Mouse (Mus musculus) kidney, postnatal 25 days (tissue): ENCODE results near the gene Cetn4.

Experiments used
- DNase-seq, 2 experiments: peaks; one replicate each; pipeline ENCODE4 v3.0.0; 2021; ENCODE audit warnings: mixed read lengths in 2 of 2

Cetn4 gene

DNA sequence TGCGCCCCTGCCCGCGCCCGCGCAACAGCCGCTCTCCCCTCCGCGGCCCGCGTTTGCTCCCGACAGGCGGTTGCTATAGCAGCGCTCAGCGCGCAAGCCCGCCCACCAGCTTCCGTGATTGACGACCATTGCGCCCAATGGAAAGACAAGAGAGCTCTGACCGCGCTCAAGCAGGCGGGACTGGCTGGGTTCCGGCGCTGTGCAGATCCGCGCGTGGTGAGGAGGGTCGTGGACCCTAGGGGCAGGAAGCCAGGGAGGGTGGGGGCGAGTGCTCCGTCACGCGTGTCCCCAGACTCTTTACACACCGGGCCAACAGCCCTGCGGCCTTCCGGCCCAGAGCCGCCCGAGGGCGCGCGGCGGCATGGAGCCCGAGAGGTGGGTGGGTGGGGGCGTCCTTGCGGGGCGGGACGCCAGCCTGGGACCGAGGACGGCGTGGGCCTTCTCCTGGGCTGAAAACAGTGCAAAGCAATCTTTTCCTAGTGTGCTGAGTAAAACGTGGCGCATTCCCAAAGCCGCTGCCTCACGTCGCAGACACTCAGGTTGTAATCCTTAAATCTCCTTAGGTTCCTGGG is at the start of gene Cetn4, which contains the start of gene Bbs12:
TSS of gene Cetn4 (minus strand) at position 339 of the 572 bp plus-strand sequence.
TSS of gene Bbs12 (plus strand) at position 185 of the 572 bp plus-strand sequence.
- peak; percentile 95 to 97 for DNase-seq

DNA sequence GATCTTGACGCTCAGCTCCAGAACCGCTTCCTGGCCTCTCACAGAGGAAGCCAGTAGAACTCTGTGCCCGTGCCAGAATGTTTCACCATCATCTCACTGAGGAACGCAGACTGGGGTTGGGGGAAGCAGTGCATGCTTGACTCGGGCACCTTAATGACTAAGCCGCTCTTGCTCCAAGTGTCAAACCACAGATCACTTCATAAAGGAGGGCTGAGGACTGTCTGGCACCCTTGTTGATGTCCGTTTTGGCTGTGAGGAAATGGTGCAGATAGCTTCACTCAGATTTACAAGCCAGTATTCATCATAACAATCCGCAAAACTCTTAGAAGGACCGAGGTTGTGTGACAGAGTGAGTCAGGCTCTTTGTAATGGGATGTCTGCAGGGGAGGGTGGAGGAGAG is 48.2 kb upstream of the Cetn4 start:
- DNase-seq, result no peak

DNA sequence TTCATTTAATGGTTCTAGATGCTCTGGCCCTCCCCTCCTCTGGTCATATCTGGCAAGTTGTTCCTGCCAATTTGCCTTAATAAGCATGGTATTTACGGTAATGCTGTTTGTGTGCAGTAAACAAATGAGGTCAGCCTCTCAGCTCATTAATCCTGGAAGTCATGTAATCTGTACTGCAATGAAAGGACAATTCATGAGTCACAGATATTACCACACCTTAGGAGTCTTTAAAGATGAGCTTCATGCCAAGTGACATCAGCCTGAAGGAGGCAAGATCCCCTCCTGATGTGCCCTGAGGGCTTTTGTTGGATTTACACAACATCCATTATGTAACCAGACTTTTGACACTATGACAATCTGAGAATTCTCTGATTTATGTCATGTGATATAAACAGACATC is 42.2 kb upstream of the Cetn4 start:
- no peak for DNase-seq

DNA sequence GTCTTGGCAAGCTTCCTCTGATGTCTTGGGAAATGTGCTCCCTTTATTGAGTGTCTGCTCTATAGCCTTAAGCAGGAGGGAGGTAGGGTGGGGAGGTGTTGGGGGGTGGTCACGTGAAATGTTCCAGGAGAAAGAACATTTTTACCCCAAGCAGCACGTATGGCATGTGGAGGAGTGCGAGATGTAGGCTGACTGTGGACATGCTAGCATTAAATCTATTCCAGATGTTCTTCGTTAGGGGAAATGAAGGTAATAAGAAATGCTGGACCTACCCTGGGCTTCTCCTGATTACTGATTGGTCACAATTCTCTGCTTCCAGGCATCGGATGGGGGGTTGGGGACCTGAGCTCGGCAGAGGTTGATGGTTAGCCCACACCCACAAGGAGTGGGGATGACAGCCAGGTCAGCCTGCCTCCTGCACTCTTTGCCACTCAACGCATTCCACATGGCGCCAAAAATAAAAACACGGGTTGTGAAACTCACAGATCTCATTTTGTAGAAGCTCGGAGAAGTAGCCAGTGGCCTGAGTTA is 41.5 kb upstream of the Cetn4 start:
- no peak for DNase-seq

DNA sequence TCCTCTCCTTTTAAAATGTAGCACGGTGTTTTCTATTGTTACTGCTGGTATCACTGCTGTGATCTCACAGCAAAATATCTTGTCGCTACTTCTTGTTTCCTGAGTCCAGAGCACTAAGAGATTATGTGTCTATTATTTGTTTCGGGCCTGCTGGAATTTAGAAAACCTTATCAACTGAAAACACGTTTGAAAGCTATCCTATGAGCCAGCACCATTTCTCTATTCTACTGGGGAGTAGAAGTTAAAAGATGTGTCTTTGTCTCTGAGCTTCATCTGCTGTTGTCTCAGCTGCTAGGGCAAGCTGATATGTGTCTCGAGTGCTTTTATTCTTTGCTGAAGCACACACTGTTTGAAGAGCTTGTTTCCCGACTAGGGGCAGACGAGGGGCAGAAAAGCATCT is 37.9 kb upstream of the Cetn4 start:
- DNase-seq, result no peak

DNA sequence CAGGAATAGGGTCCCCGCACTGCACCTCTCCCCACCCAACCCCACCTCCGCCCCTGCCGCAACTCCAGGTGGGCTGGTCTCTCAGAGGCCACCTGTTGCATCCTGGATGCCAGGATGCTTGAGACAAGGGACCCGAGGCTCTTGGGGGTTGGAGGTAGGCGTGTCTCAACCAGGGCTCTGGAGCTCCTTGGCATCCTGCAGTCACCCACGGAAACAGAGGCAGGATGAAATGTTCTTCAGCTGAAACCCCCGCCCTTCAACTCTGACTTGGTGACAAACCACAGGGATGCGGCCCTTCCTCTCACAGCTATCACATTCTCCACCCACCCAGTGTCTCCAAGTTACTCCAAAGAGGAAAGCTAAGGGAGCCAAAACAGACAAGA is 36.6 kb upstream of the Cetn4 start:
- DNase-seq, result no peak

DNA sequence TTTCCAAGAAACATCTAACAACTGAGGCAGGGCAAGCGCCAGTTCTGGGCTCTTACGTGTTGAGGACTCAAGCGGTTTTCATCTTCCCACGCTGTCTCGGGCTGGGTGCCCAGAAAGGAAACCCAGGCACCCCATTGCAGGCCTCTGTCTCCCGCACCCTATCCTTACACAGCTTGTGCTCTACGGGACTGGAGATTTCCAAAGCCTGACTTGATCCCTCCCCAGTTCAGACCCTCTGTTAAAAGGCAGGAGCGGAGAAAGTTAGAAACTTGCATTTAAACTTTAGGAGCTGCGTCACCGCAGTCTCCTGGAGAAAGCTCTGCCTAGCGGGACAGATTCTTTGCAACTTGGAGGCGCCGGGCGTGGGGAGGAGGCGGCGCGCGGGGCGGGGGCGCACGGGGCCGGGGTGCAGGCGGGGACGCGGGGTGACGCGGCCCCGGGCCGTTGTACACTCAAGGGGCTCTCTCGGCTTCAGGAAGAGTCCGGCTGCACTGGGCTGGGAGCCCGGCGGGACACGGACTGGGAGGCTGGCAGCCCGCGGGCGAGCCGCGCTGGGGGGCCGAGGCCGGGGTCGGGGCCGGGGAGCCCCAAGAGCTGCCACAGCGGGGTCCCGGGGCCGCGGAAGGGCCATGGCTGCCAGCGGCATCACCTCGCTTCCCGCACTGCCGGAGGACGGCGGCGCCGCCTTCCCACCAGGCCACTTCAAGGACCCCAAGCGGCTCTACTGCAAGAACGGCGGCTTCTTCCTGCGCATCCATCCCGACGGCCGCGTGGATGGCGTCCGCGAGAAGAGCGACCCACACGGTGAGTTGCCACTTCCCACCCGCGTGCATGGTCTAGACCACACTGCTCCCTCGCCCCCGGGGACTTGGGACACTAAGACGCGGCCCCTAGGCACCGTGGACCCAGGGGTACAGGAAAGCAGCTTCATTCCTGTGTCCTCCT is 36.0 kb upstream of the Cetn4 start, which contains the start of gene Fgf2:
TSS of gene Fgf2 (plus strand) at position 126 of the 945 bp plus-strand sequence.
- DNase-seq, result peak; percentile 27 to 46

DNA sequence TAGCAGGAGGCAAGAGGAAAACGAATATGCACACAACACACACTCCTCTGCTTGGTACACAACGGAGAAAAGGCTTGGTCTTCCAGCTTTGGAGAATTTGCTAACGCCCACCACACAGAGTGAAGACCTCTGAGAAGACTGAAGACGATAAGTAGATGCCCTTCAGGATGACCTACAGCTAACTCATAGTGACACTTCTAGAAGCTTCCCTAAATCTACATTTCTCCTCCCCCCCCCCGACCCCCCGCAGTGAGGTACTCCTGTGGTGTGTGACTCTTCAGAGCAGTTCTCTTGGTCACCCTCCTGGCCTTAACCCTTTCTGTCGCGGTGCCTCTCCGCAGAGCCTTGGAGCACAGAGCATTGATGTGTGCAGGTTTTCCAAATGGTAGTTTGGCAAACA is 35.2 kb upstream of the Cetn4 start:
- DNase-seq, result no peak

DNA sequence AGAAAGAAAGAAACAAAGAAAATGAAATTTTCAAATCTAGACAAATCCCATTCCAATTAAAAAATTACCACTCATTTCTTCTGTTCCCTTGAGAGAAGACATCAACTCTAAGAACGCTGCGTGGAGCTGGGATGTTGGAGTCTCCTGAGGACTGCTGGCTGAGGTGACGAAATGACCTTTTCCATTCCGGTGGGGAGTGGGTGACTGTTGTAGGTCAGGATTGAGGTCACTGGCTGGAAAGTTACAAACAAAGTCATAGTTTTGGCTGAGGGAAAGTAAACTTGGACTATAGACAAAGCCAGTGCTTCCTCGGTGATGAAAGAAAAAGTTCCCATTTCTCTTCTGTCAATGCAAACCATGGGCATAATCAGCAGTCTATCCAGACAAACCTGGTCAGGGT is 30.3 kb upstream of the Cetn4 start:
- DNase-seq, result no peak

DNA sequence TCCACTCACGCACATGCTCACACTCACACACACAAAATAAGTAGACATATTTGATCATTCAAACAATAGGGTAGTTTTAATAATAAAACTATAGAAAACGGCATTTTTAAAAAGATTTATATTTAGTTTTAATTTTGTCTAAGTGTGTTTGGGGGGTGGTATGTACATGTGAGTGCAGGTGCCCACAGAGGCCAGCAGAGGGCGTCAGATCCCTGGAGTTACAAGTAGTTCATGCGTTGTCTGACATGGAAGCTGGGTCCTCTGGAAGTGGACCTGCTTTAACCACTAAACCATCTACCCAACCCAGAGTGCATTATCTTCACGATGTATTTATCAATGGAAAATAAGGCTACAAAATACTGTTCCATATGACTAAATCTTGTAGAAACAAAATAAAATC is 28.6 kb upstream of the Cetn4 start:
- DNase-seq, result peak in 1 of 2 experiments; percentile 6

DNA sequence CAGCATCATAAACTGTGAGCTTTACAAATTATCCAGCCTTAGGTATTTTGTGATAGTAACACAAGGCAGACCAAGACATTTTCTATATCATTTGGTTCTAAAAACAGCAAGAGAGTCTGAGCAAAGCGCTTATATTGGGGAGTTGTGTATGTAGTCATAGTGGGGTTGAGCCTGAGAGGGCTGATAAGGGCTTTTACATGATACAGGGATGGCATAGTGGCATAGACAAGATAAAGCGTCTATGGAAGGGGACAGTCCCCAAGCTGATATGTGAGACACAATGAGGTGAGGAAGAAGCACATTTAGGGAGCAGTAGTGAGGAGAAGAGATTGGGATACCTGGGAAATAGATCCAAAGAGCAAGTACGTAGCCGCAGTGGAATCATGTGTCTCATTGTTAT is 21.5 kb upstream of the Cetn4 start:
- no peak for DNase-seq

DNA sequence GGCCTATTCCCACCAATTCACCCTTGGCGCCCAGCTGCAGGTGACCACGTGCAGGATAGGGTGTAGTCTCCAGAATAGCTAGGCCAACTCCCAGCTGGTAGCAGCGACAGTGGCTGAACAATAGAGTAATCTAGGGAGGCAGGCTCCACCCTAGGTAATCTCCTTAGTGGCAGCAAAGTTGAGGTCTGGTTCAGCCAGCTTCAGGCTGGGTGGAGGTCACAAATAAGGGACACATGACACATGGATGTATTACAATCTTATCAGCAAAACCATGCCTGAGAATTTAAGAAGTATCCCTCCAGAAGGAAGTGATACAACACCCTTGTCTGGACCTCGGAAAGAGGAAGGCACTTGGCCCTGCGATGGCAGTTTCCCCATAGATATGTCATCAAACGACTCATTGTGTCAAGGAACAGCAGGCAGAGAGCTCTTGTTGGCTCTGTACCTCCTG is 19.5 kb upstream of the Cetn4 start:
- DNase-seq, result no peak

DNA sequence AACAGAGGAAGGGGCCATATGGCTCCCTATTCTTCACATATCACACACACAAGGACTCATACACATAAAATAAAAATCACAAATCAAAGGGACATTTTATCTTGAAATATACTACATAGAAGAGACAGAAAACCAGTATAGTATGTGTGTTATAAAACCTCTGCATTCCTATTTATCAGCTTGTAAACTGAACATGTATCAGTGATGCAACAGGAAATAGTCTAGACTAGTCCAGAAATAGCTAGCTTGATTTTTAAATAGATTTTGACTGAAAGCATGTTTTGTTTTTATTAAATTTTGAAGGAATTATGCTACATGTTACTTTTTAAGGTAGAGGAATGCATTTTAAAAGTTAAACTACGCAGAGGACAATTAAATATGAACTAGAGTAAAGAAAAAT is 17.5 kb upstream of the Cetn4 start:
- DNase-seq, result no peak

DNA sequence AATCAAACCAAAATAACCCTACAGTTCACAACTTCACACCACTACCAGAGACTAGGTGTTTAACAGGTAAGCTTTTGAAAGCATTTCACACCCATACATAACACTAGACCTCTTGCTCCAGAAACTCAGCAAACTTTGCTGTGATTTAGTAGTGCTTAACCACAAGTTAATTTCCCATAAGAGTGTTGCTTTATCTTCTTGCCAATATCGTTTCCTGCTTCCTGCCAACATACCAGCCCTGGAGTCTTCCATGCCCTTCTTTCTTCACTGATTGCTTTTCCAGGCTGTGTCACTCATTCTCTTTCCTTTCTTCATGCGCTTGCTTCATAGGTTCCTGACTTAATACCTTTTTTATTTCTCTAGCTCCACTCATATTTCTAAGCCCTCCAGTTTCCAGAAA is 16.0 kb upstream of the Cetn4 start:
- no peak for DNase-seq

DNA sequence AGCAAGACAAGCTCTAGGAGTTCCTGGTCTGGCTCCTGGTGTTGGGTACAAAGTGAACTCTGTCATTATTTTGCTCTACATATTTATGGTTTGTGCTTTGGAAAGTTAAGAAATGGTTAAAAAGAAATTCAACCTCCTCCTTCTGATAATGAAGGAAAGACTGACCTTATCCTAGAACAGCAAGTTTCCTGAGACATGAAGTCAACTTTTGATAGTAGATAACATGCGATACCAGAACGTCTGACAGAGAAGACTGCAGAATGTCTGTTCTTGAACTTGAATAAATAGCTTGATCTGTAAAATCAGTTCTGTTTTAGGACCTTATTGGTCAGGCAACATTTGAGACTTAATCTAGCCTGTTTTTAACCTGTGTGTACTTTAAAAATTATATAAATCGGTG is 14.1 kb upstream of the Cetn4 start:
- no peak for DNase-seq

DNA sequence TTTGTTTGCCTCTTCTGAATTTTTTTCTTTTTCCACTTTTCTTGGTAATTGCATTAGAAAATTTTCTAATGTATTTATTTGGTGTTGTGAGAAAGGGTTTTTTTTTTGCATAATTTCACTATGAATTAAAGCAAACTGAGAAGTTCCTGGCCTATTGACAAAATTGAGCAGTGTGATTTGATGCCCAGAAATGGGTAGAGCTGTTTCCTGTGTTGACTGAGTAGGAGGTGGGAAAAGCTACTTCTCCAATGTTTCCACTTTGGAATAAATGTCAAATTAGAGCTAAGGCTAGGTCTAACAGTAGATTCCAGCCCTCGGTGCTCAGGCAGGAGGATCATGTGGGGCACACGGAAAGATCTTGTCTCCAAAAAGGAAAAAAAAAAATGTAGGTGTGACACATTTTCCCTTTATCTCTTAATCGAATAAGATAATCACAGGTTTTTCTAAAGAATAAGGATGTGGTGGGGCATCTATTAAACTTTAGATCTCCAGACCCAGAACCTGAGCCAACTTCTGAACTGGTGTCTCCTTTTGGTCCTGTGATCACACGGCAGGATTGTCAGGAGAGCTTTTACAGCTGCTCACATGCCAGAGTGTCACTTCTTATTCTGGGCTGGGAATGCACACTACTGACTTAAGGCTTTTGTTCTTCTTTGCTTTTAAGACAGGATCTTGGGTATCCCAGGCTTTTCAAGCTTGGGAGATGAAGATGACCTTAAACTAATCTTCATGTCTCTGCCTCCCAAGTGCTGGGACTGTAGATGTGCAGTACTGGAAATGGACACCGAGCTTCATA is 13.0 kb upstream of the Cetn4 start:
- no peak for DNase-seq

DNA sequence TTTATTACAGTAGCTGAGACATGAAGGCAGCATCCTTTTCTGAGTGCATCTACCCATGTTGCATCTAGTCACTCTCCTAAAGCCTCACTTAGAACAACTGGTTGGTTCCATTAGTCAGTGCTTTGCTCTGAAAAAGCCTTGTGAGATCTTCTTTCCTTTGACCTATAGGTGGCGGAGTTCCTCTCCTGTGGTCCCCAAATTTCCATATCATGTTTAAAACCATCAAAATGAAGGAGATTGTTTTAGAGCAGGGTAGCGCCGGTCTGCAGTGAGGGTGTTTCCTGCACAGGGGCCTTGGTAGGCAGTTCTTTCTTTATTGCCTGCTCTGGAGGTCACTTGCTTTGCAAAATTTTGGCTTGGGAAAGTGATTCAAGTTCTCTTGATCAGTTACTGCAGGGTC is 11.8 kb upstream of the Cetn4 start:
- DNase-seq, result no peak

DNA sequence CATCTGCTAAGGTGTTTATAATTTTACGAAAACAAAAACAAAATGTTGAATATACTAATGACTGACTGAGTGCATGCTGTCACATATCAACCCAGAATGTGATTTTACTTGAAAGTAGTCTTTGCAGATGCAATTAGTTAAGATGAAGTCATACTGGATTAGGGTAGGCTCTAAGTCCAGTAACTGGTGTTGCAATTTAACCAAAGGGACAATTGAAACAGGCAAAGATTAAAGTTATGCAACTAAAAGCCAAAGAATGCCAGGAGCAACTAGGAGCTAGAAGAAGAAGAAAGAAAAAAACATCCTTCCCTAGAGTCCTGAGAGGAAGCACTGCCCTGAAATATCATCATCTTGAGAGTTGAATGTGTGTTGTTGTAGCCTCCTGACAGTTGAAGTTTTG is 3.7 kb upstream of the Cetn4 start:
- no peak for DNase-seq

DNA sequence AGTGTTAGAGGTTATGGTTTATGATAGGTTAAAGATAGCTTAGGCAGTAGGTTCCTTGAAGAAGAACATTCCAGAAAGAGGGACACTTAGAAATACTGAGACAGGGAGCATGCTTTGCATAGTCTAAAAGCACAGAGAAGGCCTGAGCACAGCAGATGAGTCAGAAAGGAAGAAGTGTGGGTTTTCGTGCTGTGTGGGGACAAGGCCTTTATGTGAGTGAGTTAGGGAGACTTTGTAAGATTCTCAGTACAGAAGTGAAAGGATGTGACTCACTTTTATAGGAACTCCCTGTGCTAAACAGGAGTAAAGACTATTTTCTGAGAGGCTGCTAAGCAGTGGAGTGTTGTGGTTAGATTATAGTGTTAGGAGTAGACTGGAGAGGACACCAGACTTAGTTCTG is 863 bp upstream of the Cetn4 start:
- DNase-seq, result no peak

DNA sequence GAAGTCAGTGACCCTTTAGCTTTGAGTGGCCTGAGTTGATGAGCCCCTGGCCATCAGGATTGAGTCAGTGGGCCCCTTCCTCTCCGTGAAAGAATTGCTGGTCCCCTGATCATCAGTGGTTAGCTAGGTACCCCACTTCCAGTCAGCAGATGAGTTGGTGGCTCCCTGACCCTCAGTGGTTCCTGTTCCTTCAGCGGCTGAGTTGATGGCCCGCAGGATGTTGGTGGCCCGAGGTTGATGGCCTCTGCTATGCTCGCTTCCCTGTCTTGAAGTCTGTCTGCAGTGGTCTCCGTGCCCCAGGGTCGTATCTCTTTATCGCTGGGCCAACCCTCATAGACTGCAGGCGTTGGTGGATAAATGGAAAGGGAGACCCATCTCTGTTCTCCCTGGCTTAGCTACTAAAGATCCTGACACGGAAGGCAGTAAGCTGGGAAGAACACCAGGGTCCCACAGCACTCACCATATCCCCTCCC is 575 bp downstream of the Cetn4 start:
- peak in 1 of 2 experiments; percentile 42 for DNase-seq

DNA sequence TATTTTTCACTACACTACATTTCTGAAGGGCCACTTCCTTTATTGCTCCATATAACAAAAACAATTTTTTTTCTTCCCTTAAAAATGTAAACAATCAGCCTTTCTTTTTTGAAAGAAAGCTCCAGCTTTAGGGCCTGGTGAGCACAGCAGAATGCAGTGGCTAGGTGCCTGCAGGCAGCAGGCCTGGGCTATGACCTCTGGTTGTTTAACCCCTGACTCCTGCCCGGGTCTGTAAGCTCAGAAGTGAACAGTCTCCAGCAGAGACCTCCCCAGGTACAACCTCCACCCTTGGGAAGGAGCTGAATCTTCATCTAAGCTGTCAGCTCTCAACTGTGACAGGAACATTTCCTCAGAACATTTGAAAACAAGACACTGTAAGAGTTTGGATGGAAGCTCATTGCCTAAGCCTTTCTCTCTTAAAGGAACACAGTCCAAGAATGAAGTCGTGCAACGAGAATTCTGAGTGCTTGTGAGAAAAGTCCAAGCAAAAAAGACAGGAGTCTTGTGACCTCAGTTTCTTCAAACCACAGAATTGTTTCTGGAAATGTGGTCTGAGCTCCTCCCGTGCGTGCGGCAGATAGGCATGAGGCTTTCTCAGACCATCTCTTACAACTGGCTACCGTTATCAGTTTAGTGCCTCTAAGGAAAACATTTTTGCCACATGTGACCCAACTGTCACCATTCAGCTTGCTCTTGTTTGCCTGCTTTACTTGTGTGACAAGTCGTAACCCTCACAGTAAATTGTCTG is 8.9 kb downstream of the Cetn4 start:
- no peak for DNase-seq

DNA sequence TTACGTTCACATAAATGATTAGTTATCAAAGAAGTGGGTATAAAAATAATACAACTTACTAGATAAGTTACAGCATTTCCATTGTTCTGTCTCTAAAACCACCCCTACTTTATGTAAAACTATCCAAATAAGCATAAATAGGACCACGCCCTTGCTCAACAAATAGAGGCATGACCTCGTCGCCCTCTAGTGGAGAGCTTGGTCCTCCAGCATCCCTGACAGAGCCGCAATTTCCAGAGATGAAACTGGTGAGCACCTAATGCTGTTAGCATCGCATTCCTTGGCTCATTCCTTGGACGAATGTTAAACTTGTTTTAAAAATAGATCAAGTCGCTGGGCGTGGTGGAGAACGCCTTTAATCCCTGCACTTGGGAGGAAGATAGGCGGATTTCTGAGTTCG is 9.8 kb downstream of the Cetn4 start:
- peak; percentile 35 to 66 for DNase-seq
